Mouse (Mus musculus) heart, adult 2 months (tissue): ENCODE data around the gene Traf3ip1.

Source experiments
- CTCF ChIP-seq: fragments of 200-600 bp; IDR thresholded peaks from 2 replicates; pipeline ENCODE4 v1.8.1; 2022; ENCODE audit warnings: antibody characterized with exemption, mild to moderate bottlenecking, moderate library complexity
- EP300 ChIP-seq: fragments of 200-500 bp; IDR thresholded peaks from 2 replicates; pipeline ENCODE4 v1.6.1; 2011; ENCODE audit warnings: low read depth, low read length, control low read depth; ENCODE audit not compliant: insufficient read depth
- POLR2A ChIP-seq: fragments of 200-500 bp; IDR thresholded peaks from 2 replicates; pipeline ENCODE4 v1.6.1; 2011; ENCODE audit warnings: mild to moderate bottlenecking, low read depth, low read length, control low read depth; ENCODE audit not compliant: insufficient read depth

DNA sequence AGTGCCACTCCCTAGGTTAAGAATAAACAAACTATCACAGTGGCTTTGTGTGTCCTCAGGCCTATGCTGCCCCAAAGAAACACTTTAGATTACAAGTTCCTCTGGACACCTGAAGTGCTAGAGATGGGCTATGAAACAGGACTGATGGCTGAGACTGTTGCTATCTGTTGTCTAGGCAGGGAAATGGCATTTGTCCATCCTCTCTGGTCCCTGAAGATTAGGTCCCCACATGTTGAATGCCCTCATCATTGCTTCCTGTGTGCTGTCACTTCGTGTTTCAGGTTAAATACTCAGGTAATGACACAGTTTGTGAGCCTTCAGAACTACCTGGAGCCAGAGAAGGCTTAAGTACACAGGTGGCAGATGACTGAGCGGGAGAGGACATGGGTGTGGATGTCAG is 54.6 kb downstream of the Traf3ip1 start:
- TF ChIP-seq EP300 (no peak), CTCF (no peak), POLR2A (no peak)
